Mouse (Mus musculus) MEL (cell line): ENCODE measurements around the gene Vps51. TPM values are rescaled to one million over a fixed set of nuclear protein-coding genes. Genes with fewer than 3 reads are reported as not detected.

Experiments
- DNase-seq: peaks from one replicate; pipeline ENCODE4 v3.0.0; 2011; ENCODE audit warnings: low read depth, low spot score
- H3K27ac ChIP-seq: 2 replicates; pipeline ENCODE4 v1.5.1; 2012; ENCODE audit warnings: low read depth, mild to moderate bottlenecking, control low read depth, low read length, moderate library complexity; ENCODE audit not compliant: control insufficient read depth
- H3K27me3 ChIP-seq, 2 experiments: fragments of 150-350 bp in 1 of 2; sonication (generic) in 1 of 2; 2 replicates each; pipeline ENCODE4 v1.6.1; 2012; ENCODE audit warnings: low read length in 2 of 2, mild to moderate bottlenecking in 2 of 2, improper control_type of control experiment in 1 of 2, moderate library complexity in 1 of 2; ENCODE audit not compliant: insufficient read depth in 2 of 2, control insufficient read depth in 1 of 2
- H3K36me3 ChIP-seq, 2 experiments: 2 replicates each; pipeline ENCODE4 v1.6.1; 2012 to 2014; ENCODE audit warnings: low read length in 2 of 2, improper control_type of control experiment in 1 of 2, inconsistent platforms in 1 of 2, mild to moderate bottlenecking in 1 of 2; ENCODE audit not compliant: insufficient read depth in 2 of 2, control insufficient read depth in 1 of 2
- H3K4me1 ChIP-seq, 2 experiments: fragments of 150-350 bp in 1 of 2; sonication (generic) in 1 of 2; 2 replicates each; pipeline ENCODE4 v1.6.1; 2012; ENCODE audit warnings: low read length in 2 of 2, improper control_type of control experiment in 1 of 2, mild to moderate bottlenecking in 1 of 2; ENCODE audit not compliant: insufficient read depth in 2 of 2, control insufficient read depth in 1 of 2
- H3K4me3 ChIP-seq, 2 experiments: fragments of 150-350 bp in 1 of 2; sonication (generic) in 1 of 2; 2 replicates each; pipeline ENCODE4 v1.5.1; 2012; ENCODE audit warnings: low read depth in 2 of 2, low read length in 2 of 2, mild to moderate bottlenecking in 2 of 2, moderate library complexity in 2 of 2, control low read depth in 1 of 2, improper control_type of control experiment in 1 of 2; ENCODE audit not compliant: control insufficient read depth in 1 of 2, insufficient read depth in 1 of 2
- H3K79me2 ChIP-seq: 2 replicates; pipeline ENCODE4 v1.6.1; 2012; ENCODE audit warnings: mild to moderate bottlenecking, low read length, moderate library complexity; ENCODE audit not compliant: control insufficient read depth, poor library complexity, insufficient read depth
- H3K9ac ChIP-seq: 2 replicates; pipeline ENCODE4 v1.6.1; 2012; ENCODE audit warnings: low read depth, mild to moderate bottlenecking, control low read depth, low read length, moderate library complexity; ENCODE audit not compliant: control insufficient read depth, poor library complexity, severe bottlenecking
- H3K9me3 ChIP-seq: fragments of 150-350 bp; sonication (generic); replicated peaks from 2 replicates; pipeline ENCODE4 v1.6.1; 2012; ENCODE audit warnings: mild to moderate bottlenecking, low read length, improper control_type of control experiment, moderate library complexity; ENCODE audit not compliant: insufficient read depth
- BHLHE40 ChIP-seq: IDR thresholded peaks from 2 replicates; pipeline ENCODE4 v1.6.1; 2012; ENCODE audit warnings: low read depth, mild to moderate bottlenecking, inconsistent platforms, low read length, improper control_type of control experiment, borderline replicate concordance
- CHD2 ChIP-seq: IDR thresholded peaks from 2 replicates; pipeline ENCODE4 v1.6.1; 2011; ENCODE audit warnings: low read length, improper control_type of control experiment
- ELF1 ChIP-seq: IDR thresholded peaks from 2 replicates; pipeline ENCODE4 v1.6.1; 2014; ENCODE audit warnings: low read depth, mild to moderate bottlenecking, inconsistent platforms, low read length, improper control_type of control experiment, moderate library complexity
- GABPA ChIP-seq: IDR thresholded peaks from 2 replicates; pipeline ENCODE4 v1.6.1; 2012; ENCODE audit warnings: low read depth, mild to moderate bottlenecking, inconsistent platforms, low read length, improper control_type of control experiment, moderate library complexity
- GATA1 ChIP-seq: IDR thresholded peaks from 2 replicates; pipeline ENCODE4 v1.6.1; 2011; ENCODE audit warnings: low read depth, low read length, improper control_type of control experiment
- HCFC1 ChIP-seq: IDR thresholded peaks from 2 replicates; pipeline ENCODE4 v1.6.1; 2012; ENCODE audit warnings: low read depth, mild to moderate bottlenecking, inconsistent platforms, low read length, improper control_type of control experiment, moderate library complexity
- MAX ChIP-seq: IDR thresholded peaks from 2 replicates; pipeline ENCODE4 v1.6.1; 2011; ENCODE audit warnings: low read length, improper control_type of control experiment
- MYC ChIP-seq: IDR thresholded peaks from 2 replicates; pipeline ENCODE4 v1.6.1; 2011; ENCODE audit warnings: low read depth, mild to moderate bottlenecking, low read length, improper control_type of control experiment, moderate library complexity
- POLR2A ChIP-seq, 2 experiments: IDR thresholded peaks; 2 replicates each; pipeline ENCODE4 v1.6.1; 2011 to 2012; ENCODE audit warnings: low read length in 2 of 2, mild to moderate bottlenecking in 2 of 2, control low read depth in 1 of 2, improper control_type of control experiment in 1 of 2, low read depth in 1 of 2, moderate library complexity in 1 of 2; ENCODE audit not compliant: control insufficient read depth in 1 of 2, insufficient read depth in 1 of 2, poor library complexity in 1 of 2
- POLR2AphosphoS5 ChIP-seq: IDR thresholded peaks from 2 replicates; pipeline ENCODE4 v1.6.1; 2012; ENCODE audit warnings: low read depth, borderline replicate concordance, mild to moderate bottlenecking, inconsistent platforms, low read length, moderate library complexity, mixed read lengths
- SIN3A ChIP-seq: IDR thresholded peaks from 2 replicates; pipeline ENCODE4 v1.6.1; 2012; ENCODE audit warnings: low read length, improper control_type of control experiment, inconsistent platforms
- TAL1 ChIP-seq: IDR thresholded peaks from 2 replicates; pipeline ENCODE4 v1.6.1; 2012; ENCODE audit warnings: mild to moderate bottlenecking, inconsistent platforms, low read length, moderate library complexity, mixed read lengths
- UBTF ChIP-seq: IDR thresholded peaks from 2 replicates; pipeline ENCODE4 v1.6.1; 2012; ENCODE audit warnings: low read depth, mild to moderate bottlenecking, inconsistent platforms, low read length, improper control_type of control experiment, moderate library complexity, borderline replicate concordance; ENCODE audit not compliant: insufficient read depth
- USF1 ChIP-seq: IDR thresholded peaks from 2 replicates; pipeline ENCODE4 v1.6.1; 2014; ENCODE audit warnings: low read depth, mild to moderate bottlenecking, inconsistent platforms, low read length, improper control_type of control experiment, moderate library complexity
- ZC3H11A ChIP-seq: IDR thresholded peaks from 2 replicates; pipeline ENCODE4 v1.6.1; 2012; ENCODE audit warnings: low read depth, mild to moderate bottlenecking, inconsistent platforms, low read length, improper control_type of control experiment
- ZKSCAN1 ChIP-seq: IDR thresholded peaks from 2 replicates; pipeline ENCODE4 v1.6.1; 2012; ENCODE audit warnings: low read depth, mild to moderate bottlenecking, inconsistent platforms, low read length, improper control_type of control experiment, moderate library complexity
- ZMIZ1 ChIP-seq: IDR thresholded peaks from 2 replicates; pipeline ENCODE4 v1.6.1; 2012; ENCODE audit warnings: low read depth, mild to moderate bottlenecking, inconsistent platforms, low read length, improper control_type of control experiment, moderate library complexity
- ZNF384 ChIP-seq: IDR thresholded peaks from 2 replicates; pipeline ENCODE4 v1.6.1; 2012; ENCODE audit warnings: low read depth, mild to moderate bottlenecking, inconsistent platforms, low read length, improper control_type of control experiment
- polyA plus RNA-seq, 2 experiments: library from polyadenylated mRNA; stranded (reverse) in 1 of 2; unstranded in 1 of 2; fragments of >175 nt in 1 of 2; fragments of >200 nt in 1 of 2; gene quantifications; 2 replicates each; pipeline versions ENCODE4 v1.2.1 to v1.2.4; 2012; ENCODE audit warnings: low replicate concordance in 2 of 2, low read depth in 1 of 2; ENCODE audit not compliant: insufficient read length in 2 of 2, insufficient read depth in 1 of 2, missing spikeins in 1 of 2
- total RNA-seq: library from RNA; depleted of rRNA; stranded (reverse); fragments of 300-350 nt; gene quantifications from 2 replicates; pipeline ENCODE4 v1.2.3, GENCODE M21; 2012

The Vps51 gene
- total and polyA plus RNA-seq, 3 experiments, result 29.4 to 60.5 TPM; not detected in 1

- peak; percentile 41 for DNase-seq
- H3K4me3 ChIP-seq, result no peak overlapping the region
- TF ChIP-seq ZMIZ1 (0 out of 2 replicates have a peak, but pooled peaks have one; percentile 44), MAX (0 out of 2 replicates have a peak, but pooled peaks have one; percentile 38), UBTF (no peak)
- H3K9me3 ChIP-seq, result no peaks in the 10 kb centered on the region
- H3K27ac ChIP-seq, result no peak overlapping the region
- H3K79me2 ChIP-seq, result peaks cover 35% of the 10 kb centered on the region
- H3K27me3 ChIP-seq, result no peaks in the 10 kb centered on the region
- H3K9ac ChIP-seq, result no peak overlapping the region
- H3K36me3 ChIP-seq, result peaks cover 10 to 18% of the 10 kb centered on the region in 2 experiments
- peaks cover 0 to 10% of the 10 kb centered on the region in 2 experiments; a peak in 1 of 4 replicates for H3K4me1 ChIP-seq
Measured at GRCm38 (mm10) chr19:6054296-6054695, 22.7 kb downstream of the Vps51 start.

GRCm38 (mm10) chr19:6052516-6052915, 24.5 kb downstream of the Vps51 start:
- H3K4me1 ChIP-seq, result peaks cover 0 to 22% of the 10 kb centered on the region in 2 experiments; a peak in 1 of 4 replicates

DNA sequence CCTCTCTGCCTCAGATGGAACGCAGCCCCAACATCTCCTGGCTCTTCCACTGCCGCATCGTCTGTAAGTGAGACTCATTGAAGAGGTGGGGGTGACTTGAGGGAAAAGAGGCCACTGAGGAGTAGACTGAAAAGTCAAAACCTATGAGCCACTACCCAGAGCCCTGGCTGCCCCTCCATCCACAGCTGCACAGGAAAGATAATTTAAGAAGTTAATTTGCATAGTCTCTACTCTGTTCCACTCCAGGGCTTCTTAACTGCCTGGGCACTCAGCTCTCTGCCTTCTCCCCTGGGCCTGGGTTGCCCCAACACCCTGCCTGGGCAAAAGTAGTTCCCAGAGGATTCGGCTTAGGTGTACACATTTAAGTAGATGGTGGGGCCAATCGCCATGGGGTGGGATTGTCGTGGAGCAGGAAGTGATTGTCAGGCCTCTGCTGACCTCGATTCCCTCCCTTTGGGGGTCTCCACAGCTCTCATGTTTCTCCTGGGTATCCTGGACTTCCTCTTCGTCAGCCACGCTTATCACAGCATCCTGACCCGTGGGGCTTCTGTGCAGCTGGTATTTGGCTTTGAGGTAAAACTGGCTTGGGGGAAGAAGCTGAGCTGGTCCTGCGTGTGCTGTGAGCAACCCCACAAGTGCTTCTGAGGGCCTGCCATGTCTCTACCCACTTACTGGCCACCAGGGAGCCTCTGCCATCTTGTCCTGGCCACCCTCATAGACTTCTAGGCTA, 28.2 kb downstream of the Vps51 start:
- Histone ChIP-seq H3K27ac (no peak overlapping the region), H3K27me3 (no peaks in the 10 kb centered on the region), H3K4me1 (peaks cover 3 to 23% of the 10 kb centered on the region in 2 experiments; a peak in 3 of 4 replicates), H3K9me3 (no peaks in the 10 kb centered on the region), H3K79me2 (peaks cover 23% of the 10 kb centered on the region), H3K36me3 (peaks cover 5 to 12% of the 10 kb centered on the region in 2 experiments; a peak in 2 of 4 replicates), H3K4me3 (no peak overlapping the region), H3K9ac (no peak overlapping the region)
- peak; percentile 42 for DNase-seq
- TF ChIP-seq TAL1 (peak; percentile 82), HCFC1 (no peak), GABPA (no peak), ZKSCAN1 (no peak)

More at GRCm38 (mm10) chr19:6052516-6052915, 24.5 kb downstream of the Vps51 start:
- H3K4me3 ChIP-seq, result no peak overlapping the region
- H3K27ac ChIP-seq, result no peak overlapping the region
- H3K27me3 ChIP-seq, result no peaks in the 10 kb centered on the region
- no peak for TF ChIP-seq ZNF384
- no peak for TF ChIP-seq HCFC1
- no peak for TF ChIP-seq ELF1
- no peak for TF ChIP-seq MYC
- TF ChIP-seq ZC3H11A, result no peak
- TF ChIP-seq BHLHE40, result no peak
- TF ChIP-seq CHD2, result no peak
- TF ChIP-seq POLR2A (IDR thresholded peaks at IDR 0.05; ENCODE audit: control insufficient read depth in 1 of 2, insufficient read depth in 1 of 2, low read depth in 1 of 2, low read length in 2 of 2, poor library complexity in 1 of 2), result no peak
- TF ChIP-seq SIN3A, result no peak
- no peak for TF ChIP-seq GATA1
- TF ChIP-seq MAX, result no peak
- no peak for TF ChIP-seq USF1
- TF ChIP-seq POLR2AphosphoS5, result no peak
- TF ChIP-seq, all 39 proteins: peak for 0
- Histone ChIP-seq H3K9ac (no peak overlapping the region), H3K9me3 (no peaks in the 10 kb centered on the region), H3K79me2 (peaks cover 29% of the 10 kb centered on the region), H3K36me3 (peaks cover 7 to 19% of the 10 kb centered on the region in 2 experiments; a peak in 3 of 4 replicates)
- DNase-seq, result no peak
